Mouse (Mus musculus) mesoderm, embryonic 11.5 days (tissue): Measurements from ENCODE around the gene Hist1h2ag.

Experiments
- DNase-seq: peaks from one replicate; pipeline ENCODE4 v3.0.0-alpha.2; 2012; ENCODE audit warnings: low read depth, low spot score

Gene Hist1h2ag

DNA sequence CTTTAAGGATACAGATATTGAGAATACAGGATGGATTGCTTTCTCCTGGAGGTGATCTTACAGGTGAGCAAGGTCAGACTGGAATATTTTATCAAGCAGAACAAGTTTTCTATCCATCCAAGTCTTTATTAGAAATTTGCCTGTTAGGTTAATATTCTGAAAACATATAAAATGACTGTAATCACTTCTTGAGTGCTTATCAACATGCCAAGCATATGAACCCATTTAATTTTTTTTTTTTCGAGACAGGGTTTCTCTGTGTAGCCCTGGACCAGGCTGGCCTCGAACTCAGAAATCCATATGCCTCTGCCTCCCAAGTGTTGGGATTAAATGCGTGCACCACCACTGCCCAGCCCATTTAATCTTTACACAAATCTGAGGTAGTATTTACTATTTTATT lies 5.8 kb downstream of the Hist1h2ag start:
- no peak for DNase-seq

DNA sequence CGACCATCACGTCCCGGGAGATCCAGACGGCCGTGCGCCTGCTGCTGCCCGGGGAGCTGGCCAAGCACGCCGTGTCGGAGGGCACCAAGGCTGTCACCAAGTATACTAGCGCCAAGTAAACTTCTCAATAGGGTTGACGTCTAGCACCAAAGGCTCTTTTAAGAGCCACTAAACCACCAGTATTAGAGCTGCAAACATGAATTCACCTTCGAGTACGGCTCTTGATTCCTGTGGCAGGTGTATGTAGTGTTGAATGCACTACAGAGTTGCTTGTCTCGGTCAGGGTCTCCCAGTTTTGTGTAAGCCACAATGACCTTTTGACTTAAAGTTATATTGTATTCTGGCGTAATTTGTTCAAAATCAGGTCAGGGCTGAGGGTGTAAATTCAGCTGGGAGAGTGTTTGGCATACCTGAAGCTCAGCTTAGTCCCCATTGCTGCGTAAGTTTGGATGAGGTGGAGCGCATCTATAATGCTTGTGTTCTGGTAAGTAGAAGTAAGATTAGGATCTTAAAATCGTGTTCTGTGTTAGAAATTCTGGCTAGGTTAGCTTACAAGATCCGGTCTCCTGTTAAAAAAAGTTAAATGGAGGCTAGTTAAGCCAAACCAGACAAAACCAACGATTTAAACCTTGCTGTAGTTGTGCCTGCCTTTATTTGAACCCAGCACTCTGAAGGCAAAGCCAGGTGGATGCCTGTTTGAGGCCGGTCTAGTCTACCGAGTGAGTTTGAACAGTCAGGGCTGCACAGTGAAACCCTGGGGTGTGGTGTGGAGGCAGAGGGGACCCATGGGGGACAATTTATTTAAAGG lies 6.4 kb downstream of the Hist1h2ag start:
- no peak for DNase-seq

DNA sequence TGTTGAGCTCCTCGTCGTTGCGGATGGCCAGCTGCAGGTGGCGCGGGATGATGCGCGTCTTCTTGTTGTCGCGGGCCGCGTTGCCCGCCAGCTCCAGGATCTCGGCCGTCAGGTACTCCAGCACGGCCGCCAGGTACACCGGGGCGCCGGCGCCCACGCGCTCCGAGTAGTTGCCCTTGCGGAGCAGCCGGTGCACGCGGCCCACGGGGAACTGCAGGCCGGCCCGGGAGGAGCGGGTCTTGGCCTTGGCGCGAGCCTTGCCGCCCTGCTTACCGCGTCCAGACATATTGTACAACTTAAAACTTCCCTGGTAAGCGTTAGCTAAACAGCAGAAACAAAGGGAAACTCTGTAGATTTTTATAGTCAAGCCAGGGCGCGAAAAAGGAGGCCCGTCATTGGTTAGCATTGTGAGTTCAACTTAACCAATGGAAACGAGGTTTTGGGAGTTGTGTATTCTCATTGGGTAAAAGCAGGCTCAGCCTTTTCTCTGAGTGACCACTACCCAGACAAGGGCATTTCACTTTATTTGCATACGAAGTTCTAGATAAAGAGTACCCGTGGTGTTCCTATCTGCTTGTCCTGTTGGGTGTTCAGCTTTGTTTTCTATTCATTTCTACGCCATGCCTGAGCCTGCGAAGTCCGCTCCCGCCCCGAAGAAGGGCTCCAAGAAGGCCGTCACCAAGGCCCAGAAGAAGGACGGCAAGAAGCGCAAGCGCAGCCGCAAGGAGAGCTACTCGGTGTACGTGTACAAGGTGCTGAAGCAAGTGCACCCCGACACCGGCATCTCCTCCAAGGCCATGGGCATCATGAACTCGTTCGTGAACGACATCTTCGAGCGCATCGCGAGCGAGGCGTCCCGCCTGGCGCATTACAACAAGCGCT lies 7.2 kb downstream of the Hist1h2ag start, which contains the start of the genes Hist1h2ah and Hist1h2bk:
Gene Hist1h2ah (minus strand): TSS at position 302 of the 882 bp plus-strand sequence.
Gene Hist1h2bk (plus strand): TSS at position 604 of the 882 bp plus-strand sequence.
- DNase-seq = peak; percentile 95

DNA sequence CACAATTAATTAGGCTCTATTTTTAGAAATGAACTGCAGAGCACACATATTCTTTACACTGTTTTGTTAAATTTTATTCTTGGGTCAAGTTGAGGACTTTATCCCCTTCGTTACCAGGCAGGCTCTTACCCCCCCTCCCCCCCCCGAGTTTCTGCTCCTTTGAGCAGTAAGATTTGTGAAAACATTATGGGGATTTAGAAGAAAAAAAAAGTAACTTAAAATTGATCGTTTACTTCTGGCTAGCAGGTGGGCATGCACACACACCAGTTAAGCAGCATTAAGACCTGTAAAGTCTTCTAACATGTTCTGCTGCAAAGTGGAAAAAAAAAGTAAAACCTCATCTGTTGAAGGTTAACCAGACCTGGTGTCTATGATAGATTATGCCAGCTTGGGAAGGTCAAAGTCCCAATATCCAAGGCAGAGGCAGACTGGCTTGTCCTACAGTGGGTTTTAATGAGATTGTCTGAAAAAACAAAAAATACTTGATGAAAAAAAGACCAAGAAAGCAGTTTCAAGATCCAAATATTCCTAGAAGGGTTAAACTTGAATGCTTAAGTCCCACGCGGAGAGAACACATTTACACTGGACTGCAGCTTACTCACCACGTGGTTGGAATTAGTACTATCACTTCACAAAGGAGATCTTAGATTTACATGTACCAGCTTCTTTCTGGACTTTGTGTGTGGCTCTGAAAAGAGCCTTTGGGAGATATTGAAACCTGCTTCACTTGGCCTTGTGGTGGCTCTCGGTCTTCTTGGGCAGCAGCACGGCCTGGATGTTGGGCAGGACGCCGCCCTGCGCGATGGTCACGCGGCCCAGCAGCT lies 8.1 kb downstream of the Hist1h2ag start:
- no peak for DNase-seq

DNA sequence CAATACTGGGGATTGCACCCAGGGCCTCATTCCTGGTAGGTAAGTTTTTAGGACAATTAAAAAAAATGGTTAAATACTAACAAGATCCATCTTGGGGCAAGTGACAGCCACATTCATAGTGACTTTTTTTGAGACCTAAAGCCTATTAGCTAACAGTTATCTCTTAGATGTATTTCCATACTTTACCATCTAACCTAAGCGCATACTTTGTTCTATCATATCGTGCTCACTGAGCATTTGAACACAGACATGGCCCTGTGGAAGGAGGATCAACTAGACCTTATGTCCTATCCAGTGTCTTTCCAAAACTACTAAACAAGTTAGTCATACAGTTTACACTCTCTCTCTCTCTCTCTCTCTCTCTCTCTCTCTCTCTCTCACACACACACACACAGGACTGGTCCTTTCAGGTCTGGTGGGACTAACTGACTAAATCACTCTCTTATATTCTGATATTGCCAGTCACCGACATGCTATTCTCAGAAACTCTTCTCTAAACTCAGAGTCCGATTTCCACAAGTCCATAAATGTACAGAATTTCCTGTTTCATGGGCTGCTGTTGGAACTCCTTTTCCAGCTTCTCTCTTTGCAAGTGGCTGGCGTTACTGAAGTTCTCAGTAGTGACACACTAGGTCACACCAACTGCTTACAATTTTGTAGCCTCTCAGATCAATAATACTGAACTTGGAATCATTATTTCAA lies 8.9 kb downstream of the Hist1h2ag start:
- DNase-seq = no peak

DNA sequence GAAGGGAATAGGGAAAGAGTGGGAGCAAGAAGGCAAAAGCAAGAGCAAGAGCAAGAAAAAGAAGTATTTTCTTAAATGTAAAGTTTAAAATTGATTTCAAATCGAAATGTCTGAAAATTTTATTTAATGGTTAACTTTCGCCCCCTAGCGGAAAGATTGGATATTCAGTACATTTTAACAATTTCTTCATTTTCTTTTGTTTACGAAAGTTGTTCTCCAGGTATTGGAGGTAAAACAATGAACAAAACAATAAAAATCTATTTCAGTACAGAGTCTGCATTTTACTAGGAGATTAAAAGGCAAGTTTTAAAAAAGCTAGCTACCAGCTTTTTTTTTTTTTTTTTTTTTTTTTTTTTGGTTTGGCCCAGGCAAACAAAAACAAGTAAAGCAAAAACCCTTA lies 12.3 kb downstream of the Hist1h2ag start:
- DNase-seq = no peak

DNA sequence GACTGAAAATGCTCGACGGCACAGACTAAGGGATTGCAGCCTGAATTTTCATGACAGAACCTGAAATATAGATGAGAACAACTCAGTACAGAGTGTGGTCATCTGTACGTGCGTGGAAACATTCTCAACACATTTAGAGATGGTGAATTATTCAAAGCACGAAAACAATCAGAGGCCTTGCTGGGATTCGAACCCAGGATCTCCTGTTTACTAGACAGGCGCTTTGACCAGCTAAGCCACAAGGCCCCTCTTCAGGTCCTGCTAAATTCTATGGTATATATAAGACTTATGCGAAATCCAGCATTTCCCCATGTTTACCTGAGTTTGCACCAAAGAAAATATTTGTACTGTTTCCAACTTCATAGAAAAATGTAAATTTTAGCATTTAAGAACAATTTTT lies 12.8 kb downstream of the Hist1h2ag start:
- no peak for DNase-seq

DNA sequence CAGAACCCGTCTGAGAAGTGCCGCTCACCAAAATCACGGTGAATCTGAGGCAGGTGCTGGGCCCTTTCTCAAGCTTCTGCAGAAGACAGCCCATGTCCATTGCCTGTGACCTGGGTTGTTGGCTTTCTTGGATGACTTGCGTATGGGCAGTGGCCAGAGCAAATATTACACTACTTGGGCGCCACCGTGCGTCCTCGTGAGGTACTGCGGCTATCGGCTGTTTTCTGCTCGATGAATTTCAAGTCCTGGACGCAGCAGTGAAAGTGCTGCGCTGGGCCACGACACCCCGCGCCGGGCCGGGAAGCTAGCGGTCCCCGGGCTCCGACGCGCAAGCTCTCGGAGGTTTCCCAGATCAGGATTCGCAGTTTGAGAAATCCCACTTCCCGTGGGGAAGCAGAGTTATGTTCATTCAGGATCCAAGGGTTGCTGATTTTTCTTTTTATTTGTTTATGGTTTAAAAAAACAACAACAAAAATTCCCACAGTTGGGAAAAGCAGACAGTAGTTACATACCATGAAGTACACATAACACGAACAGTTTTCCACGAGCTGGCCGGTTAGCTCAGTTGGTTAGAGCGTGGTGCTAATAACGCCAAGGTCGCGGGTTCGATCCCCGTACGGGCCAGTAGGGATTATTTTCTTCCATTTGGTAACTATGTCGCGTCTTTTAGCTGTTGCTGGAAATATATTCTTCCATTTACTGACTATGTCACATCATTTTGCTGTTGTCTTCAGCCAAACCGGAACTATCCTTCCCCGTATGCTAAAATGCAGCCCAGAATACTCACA lies 13.9 kb downstream of the Hist1h2ag start:
- peak; percentile 96 for DNase-seq

DNA sequence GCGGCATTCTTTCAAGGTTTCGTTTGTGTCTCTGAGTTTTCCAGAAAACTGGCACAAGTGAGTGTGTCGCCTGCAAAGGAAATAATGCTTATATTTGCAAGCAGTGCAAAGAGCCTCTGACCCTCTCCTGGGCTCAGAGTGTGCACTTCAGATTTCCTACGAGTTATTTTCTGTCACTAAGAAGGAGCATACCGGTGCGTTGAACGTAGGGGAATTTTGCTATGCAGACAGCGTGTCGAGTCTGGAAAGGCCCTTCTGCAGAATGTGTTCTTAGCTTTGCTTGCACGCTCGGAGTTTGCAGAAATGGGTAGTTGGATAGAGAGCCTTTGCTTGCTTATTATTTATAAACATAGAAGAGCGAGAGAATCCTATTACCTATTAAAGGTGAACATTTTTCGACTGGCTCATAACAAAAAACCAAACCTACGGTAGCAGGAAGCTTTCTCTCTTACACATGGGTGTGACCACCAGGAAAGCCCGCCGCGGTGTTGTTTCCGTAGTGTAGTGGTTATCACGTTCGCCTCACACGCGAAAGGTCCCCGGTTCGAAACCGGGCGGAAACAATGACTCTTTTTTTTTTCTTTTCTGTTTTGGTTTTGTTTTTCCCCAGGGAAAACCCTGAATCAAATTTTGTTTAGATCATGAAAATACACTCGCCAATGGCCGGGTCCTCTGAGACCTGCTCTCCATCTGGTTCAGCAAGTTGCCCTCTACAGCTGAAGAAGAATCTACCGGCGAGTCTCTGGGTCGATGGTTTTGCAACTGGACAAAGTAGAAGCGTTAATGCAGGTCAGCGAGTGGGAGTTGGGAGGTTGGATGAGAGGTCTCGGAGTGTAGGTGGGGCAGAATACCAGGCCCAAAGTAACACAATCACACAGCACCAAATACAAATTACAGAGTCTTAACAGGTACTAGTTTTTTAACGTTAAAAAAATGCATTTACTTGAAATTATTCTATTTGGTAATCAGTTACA lies 16.4 kb downstream of the Hist1h2ag start:
- peak; percentile 92 for DNase-seq

DNA sequence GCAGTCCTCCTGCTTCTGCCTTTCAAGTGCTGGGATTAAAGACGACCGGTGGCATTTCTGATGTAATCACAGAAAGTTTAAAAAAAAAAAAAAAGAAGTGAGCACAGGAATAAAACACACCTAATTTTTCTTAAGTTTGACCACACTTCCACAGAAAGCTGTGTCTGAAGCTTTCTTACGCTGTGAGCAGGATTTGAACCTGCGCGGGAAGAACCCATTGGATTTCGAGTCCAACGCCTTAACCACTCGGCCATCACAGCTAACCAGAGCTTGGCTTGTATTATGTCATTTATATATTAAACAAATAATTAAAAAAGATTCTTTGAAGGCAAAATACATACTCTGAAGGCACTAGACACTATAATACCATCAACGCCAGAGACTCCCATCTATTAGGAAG lies 20.5 kb downstream of the Hist1h2ag start:
- DNase-seq = peak; percentile 94

DNA sequence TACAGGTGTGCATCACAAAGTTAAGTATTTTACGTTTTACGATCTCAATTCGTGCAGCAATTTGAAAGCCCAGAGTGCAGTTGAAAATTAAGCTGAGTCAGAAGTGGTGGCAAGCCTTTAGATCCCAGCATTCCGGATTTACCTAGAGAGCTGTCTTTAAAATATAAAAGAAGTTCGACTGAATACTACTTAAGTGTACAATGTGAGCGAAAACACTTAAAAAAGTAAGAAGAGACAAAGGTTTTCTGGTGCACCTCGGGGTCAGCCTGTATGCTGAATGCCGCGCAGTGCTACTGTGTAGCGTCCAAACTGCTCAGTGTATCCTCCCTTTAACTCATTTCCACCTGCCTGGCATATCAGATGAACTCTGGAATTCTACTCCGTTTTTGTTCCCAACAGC lies 21.2 kb downstream of the Hist1h2ag start:
- DNase-seq = no peak

DNA sequence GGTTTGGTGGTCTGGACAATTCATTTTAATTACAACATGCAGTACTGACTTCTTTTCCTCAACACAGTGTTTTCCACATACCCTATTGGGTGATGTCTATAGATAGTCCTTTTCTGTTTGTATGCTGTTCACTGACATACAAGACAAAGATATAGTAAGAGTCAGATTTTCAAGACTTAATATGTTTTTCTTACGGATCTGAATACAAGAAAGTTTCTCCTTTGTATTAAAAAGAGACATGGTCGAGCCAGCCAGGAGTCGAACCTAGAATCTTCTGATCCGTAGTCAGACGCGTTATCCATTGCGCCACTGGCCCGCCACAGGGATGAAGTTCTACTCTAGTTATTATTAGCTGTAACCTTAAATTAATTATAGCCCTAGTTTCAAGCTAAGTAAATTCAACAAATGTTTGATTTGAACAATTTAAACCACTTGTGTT lies 21.8 kb downstream of the Hist1h2ag start:
- no peak for DNase-seq

DNA sequence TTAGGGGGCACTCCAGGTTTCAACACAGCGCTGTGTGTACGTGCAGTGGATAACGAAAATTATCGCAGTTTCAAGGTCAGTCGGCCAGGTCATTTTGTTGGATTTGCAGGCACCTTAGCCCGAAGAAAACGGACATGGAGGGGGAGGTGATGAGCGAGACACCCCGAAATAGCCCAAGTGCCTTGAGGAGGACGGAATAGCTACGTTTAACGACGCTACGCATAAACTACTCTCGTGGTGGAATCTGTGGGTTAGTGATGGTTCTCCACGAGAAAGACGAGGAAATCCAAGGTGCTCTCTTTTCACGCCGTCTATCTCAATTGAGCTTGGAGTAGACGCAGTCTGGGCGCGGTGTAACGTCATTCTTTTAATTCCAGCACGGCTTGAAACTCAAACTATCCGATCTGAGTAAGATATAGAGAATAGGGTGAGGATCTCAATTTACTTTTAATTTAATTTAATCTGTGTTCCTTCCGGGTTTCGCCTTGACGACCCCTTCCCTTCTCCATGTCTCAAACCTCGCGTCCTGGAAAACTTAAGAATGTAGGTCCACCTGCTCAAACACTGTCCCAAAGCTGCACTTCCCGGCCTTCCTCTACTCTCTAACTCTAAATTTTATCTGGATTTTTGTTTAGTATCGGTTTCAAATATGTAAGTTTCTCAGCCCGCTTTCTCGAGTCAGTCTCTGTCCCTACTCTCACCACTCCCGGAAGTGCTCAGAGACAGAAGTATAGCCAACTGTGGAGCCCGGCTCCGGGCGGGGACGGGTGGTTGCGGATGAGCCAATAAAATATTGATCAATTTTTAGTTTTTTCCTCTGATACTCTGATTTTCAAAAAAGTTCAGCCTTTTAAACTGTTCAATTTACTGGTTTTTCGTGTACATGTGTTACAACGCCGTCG lies 22.6 kb downstream of the Hist1h2ag start:
- no peak for DNase-seq

DNA sequence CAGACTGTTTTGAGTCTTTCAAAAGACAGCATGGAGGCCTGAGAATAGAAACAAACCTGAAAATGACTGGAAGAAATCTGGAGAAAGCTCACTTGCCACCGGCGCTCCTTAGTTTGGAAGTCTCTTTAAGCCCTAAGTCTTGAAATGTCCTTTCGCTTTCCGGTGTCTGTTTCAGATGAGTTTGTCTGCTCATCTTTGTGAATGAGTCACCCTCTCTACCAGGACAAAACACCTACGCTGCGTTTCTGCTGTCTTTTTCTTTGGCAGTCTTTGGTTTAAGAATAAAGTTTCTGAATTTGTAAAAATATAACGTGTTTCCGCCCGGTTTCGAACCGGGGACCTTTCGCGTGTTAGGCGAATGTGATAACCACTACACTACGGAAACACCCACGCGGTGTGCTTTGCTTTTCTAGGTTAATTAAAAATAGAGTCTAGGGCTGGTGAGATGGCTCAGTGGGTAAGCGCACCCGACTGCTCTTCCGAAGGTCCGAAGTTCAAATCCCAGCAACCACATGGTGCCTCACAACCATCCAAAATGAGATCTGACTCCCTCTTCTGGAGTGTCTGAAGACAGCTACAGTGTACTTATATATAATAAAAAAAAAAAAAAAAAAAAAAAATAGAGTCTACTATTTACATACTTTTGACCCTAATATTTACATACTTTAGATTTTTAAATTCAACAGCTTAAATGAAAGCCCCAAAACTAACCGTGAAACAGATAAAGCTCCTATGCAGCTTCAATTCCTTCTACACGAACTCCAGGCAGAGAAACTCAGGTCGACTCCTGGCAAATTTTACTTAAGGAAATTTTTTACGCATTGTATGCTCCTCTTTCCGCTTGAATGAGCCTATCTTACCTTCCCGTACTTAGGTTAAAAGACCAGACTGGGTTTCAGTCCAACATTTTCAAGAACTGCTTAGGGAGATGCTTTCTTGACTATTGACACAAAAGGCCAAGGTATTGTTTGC lies 27.0 kb downstream of the Hist1h2ag start:
- DNase-seq = peak; percentile 92

DNA sequence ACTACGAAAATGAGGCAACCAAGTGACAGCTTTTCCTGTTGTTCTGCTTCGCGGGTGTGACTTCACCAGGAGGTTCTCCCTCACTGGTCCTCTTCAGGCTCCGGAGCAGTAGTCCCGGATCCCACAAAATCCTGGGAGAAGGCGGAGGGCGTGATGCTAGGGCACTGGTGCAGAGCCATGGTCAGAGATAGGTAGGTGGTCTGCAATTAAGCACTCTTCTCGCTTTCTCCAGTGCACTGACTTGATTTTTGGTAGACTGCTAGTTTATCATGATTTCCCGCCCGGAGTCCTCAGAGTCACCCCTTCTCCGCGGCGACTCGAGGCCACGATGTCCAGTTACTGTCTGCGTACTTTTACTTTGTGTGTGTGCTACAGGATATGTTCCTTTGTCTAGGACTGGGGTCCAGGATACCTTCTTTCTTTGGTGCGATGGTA lies 28.3 kb downstream of the Hist1h2ag start:
- DNase-seq = no peak

DNA sequence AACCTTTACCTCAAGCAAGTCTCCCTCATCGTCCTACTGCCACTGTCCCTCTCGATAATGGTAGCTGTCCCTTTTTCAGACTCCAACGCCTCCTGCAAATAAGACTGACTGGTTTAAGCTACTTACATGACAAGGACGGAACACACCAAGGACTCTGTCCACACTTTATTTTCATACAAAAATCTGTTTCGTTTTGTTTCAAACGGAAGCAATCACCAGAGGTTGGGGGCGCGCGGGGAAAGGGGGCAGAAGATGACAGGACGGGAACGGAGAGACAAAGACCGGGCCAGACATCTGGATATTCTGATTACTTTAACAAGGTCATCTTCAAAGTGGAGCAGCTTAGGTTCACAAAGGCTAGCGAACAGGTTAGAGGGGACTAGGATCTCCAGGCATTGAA lies 29.0 kb downstream of the Hist1h2ag start:
- DNase-seq = no peak

DNA sequence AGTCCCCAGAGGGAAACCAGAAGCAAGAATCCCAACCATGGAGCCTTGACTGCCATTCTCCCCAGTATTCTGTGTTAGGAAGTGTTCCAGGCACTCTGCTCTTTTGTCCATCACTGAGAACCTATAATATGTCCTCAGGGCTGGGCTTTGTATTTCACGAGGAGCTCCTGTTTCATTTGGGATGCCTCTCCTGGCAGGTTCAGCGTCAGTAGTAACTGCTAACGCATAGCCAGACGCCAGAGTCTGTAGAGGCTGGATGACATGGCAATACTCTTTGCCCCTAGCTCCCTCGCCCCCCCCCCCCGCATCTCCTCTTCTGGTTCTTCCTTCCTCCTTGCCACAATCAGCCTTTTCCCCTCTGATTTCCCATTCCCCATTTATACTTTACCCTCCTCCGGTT lies 33.1 kb downstream of the Hist1h2ag start, which contains the start of gene Prss16:
Gene Prss16 (minus strand): TSS at position 101 of the 400 bp plus-strand sequence.
- no peak for DNase-seq
